Mouse (Mus musculus) WW6 (cell line): ENCODE data around the gene Kif20b.

ENCODE experiments used
- DNase-seq: peaks from one replicate; pipeline ENCODE4 v3.0.0-alpha.2; 2013; ENCODE audit warnings: low read depth, low spot score

Gene Kif20b

DNA sequence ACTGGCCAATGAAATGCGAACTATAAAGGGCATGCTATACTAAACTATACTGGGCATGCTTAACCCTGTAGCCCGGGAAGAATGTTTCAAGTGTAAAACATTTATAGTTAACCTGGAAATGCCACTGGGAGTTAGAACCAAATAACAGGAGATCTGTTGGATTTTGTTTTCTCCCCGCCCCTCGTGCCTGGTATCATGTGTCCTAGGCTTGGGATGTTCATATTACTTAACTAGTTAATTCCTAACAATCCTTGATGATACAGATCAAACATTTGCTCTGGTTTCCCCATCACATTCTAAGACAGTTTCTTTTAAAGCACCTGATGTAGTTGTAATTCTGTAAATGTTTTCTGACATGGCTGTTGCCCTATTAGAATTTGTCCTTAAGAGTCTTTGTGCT lies 2.1 kb upstream of the Kif20b start:
- DNase-seq, result no peak

DNA sequence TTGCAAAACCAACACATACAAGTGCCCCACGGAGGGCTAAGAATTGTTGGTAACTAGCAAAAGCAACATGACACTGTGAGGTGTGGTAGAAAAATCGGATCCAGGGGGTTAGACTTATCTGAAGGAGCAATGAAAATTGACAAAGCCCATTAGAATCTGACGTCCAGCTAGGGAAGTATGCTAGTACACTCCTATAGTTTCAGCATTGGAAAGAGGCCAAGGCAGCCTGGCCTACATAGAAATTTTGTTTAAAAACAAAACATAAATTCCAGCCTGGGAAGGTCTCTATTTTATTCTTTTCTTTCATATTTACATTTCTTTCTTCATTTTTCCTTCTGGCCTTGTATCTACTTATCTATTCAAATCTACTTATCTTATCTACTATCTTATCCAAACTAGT lies 1.6 kb upstream of the Kif20b start:
- DNase-seq, result no peak

DNA sequence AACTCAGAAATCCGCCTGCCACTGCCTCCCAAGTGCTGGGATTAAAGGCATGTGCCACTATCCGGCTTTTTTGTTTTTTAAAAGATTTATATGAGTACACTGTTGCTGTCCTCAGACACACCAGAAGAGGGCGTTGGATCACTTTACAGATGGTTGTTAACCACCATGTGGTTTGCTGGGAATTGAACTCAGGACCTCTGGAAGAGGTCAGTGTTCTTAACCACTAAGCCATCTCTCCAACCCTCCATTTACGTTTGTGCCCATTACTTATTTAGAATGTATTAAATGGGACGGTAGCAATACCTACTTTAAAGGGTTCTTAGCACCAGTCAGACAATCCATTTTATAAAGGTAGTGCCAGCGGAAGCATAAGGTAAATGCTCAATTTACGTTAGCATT lies 909 bp upstream of the Kif20b start:
- no peak for DNase-seq

DNA sequence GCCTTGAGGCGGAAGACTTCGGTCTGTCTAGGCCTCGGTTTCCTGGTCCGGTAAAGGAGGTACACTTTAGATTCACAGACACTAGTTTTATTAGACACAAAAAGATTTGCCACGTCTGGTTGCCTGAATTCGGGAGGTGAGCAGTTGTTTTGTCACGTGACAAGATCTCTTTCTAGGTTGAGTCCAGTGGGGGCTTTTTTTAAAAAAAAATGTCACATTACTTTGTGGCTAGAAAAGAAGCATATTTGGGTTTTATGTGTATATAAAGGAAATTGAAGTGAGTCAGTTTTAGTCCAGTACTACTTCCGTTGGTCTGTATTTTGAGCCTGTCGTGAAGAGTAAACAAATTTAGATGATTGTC lies 422 bp downstream of the Kif20b start:
- no peak for DNase-seq

DNA sequence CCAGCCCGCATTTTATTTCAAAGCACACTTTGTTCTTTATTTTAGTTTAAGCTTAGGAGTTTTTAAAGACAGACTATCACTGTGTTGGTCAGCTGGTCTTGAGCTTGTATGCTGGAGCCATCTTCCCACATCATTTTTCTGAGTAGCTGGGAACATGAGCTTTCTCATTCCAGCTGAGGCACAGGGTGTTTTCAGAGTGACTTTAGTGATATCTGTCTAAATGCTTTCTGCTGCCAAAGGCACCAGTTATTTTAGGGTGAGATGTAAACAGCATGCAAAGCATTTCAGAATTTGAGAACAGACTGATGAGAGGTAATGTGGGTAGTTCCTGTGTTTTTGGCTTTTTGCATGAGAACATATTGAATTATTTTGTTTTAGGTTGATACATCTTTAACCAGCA lies 25.0 kb downstream of the Kif20b start:
- no peak for DNase-seq

DNA sequence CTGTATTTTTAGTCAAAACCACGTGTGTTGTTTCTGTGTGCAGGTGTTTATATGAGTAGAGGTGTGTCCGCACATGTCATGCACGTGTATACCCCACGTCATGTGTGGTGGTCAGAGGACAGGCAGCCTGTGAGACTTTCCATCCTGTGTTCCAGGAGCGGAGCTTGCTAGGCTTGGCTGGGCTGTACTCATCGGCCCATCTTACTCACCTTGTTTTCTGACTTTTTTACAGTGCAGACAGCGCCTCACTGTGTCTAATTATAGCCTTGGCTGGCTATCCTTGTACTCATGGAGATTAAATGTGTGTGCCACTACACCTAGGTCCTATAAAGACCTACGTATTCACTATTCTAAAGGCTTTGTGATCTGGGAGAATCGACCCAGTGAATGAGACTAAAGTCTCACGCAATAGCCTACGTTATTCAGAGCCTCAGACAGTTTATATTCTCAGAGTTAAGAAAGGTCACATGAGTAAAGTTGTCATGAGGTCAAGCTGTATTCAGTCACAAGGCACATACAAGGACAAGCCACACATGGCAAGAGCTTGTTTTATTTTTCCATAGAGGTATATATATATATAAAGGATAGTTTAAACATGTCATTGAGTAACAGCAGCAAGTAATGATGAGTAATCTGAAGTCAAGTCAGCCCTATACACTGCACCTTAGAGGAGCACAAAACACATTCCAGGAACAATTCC lies 31.8 kb downstream of the Kif20b start:
- no peak for DNase-seq

DNA sequence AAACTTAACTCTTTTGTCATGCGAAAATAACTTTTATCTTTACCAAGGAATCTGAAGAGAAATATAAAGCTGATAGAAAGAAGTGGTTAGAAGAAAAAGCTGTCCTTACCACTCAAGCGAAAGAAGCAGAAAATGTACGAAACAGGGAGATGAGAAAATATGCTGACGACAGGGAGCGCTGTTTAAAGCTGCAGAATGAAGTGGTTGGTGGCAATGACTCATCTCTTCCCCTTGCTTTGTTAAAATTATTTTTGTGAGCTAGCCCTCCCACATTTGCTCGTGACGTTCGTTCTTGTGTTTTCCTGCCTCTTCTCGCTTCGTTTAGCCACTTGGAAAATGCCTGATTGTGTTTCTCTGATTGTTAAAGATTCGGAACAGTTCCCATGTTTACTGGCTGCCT lies 37.2 kb downstream of the Kif20b start:
- no peak for DNase-seq

GRCm38 (mm10) chr19:34984742-34985141 lies 62.6 kb downstream of the Kif20b start:
- DNase-seq, result no peak

DNA sequence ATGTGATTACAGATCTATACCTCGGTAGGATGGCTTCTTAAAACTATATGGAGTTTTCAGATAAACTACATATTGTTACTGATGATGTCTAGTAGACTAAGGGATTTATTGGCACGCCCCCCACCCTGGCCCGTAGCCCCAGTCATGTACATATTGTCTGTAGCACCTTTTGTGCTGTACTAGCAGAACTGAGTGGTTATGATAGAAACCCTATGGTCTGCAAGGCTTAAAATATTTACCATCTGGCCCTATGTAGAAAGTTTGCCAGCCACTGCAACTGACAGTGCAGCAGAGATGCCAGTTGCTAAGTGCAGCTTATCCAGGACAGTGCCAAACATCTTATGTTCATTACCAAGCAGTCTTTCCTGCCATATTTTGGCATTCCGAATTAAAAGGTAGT lies 68.3 kb downstream of the Kif20b start:
- DNase-seq, result no peak

- DNase-seq, result no peak
Measured at GRCm38 (mm10) chr19:34992969-34993527, 70.9 kb downstream of the Kif20b start.

- DNase-seq, result no peak
Measured at GRCm38 (mm10) chr19:35015058-35015457, 92.9 kb downstream of the Kif20b start.

GRCm38 (mm10) chr19:35017474-35018208 lies 95.5 kb downstream of the Kif20b start:
- no peak for DNase-seq

GRCm38 (mm10) chr19:35018209-35018581 lies 96.0 kb downstream of the Kif20b start:
- no peak for DNase-seq
